Mouse (Mus musculus): ENCODE results near the gene Car1. TPM values are rescaled to one million over a fixed set of nuclear protein-coding genes. Genes with fewer than 3 reads are reported as not detected.

Gene Car1
- total RNA-seq (2023), result not detected

DNA sequence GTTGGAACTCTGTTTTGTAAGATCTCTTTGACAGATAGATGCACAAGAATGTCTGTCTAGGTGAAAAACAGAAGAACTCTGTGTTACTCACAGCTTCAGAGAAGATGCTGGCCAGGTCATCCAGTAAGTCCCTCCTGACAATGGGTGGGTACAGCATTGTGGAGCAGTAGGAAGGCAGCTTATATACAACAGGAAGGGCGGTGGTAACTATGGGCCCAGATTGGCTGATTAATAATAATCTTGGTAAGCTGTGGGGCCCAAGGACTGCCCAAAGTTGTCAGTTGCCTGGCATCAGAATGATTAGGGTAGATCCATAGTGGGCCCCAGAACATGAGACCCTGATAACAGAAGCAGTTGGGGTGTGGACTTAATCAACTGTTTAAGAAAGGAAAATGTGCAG, at the start of gene Car1:
Car1 (minus strand) TSS at position 158 of the 400 bp plus-strand sequence.

Other genes starting within 250 kb of the Car1 start
- gene 1810022K09Rik, start 197.1 kb downstream of the Car1 start, total RNA-seq (2023), result 100 to 1,000 TPM; 112 to 123 TPM
- 1 to 10 TPM; 1.1 to 1.3 TPM for gene Car13, start 166.6 kb downstream of the Car1 start, total RNA-seq (2023)
- not detected for gene Car3, start 55.1 kb upstream of the Car1 start, total RNA-seq (2023)
- 10 to 100 TPM in 1 of 2 experiments, 1 to 10 TPM in 1; 8.0 to 11.6 TPM for gene Car2, start 77.9 kb upstream of the Car1 start, total RNA-seq (2023)

Measured in B cell, adult 67 days (primary cell).